Mouse (Mus musculus) forebrain, embryonic 15.5 days (tissue): ENCODE data around the gene Gm21828. TPM values are rescaled to one million over a fixed set of nuclear protein-coding genes. Genes with fewer than 3 reads are reported as not detected.
"Not testable (repeated sequence)": the region's sequence is repeated elsewhere in the genome, so short reads cannot be mapped to it uniquely, and the experiment has no call there.

Experiments used
- ATAC-seq: fragments of 200-750 bp; cut with Nextera tagmentation; replicated peaks from 2 replicates; pipeline ENCODE4 v1.8.0; 2017; ENCODE audit warnings: mild to moderate bottlenecking, moderate TSS enrichment, moderate library complexity
- H3K27ac ChIP-seq: fragments of 300-500 bp; sonication (generic); replicated peaks from 2 replicates; pipeline ENCODE4 v1.5.1; 2015; ENCODE audit warnings: mild to moderate bottlenecking, inconsistent platforms
- H3K27me3 ChIP-seq: fragments of 300-500 bp; sonication (generic); 2 replicates; pipeline ENCODE4 v1.6.1; 2015; ENCODE audit warnings: inconsistent platforms
- H3K36me3 ChIP-seq: fragments of 300-500 bp; sonication (generic); 2 replicates; pipeline ENCODE4 v1.6.1; 2015; ENCODE audit warnings: mild to moderate bottlenecking, inconsistent platforms
- H3K4me1 ChIP-seq: fragments of 300-500 bp; sonication (generic); 2 replicates; pipeline ENCODE4 v1.6.1; 2015; ENCODE audit warnings: inconsistent platforms
- H3K4me2 ChIP-seq: fragments of 300-500 bp; sonication (generic); replicated peaks from 2 replicates; pipeline ENCODE4 v1.6.1; 2015; ENCODE audit warnings: mild to moderate bottlenecking, inconsistent platforms
- H3K4me3 ChIP-seq: fragments of 300-500 bp; sonication (generic); 2 replicates; pipeline ENCODE4 v1.5.1; 2015; ENCODE audit warnings: mild to moderate bottlenecking, inconsistent platforms
- H3K9ac ChIP-seq: fragments of 300-500 bp; sonication (generic); replicated peaks from 2 replicates; pipeline ENCODE4 v1.6.1; 2015; ENCODE audit warnings: mild to moderate bottlenecking, inconsistent platforms
- H3K9me3 ChIP-seq: fragments of 300-500 bp; sonication (generic); 2 replicates; pipeline ENCODE4 v1.6.1; 2016; ENCODE audit warnings: inconsistent platforms
- WGBS: fragments of 180-500 bp; shearing (Covaris S2); methylation state at CpG from one replicate; pipeline ENCODE4 v1.1.7; 2015; ENCODE audit warnings: mixed read lengths; 5-methylcytosine and 5-hydroxymethylcytosine counted together
- polyA plus RNA-seq: library from polyadenylated mRNA; unstranded; fragments of >200 nt; fragmentation: Nextera tagmentation; extraction: Ambion mirVana; gene quantifications from 2 replicates; pipeline ENCODE4 v1.2.1, GENCODE M21; 2015

Gm21828 gene
- not detected in 2 replicates for polyA plus RNA-seq

DNA sequence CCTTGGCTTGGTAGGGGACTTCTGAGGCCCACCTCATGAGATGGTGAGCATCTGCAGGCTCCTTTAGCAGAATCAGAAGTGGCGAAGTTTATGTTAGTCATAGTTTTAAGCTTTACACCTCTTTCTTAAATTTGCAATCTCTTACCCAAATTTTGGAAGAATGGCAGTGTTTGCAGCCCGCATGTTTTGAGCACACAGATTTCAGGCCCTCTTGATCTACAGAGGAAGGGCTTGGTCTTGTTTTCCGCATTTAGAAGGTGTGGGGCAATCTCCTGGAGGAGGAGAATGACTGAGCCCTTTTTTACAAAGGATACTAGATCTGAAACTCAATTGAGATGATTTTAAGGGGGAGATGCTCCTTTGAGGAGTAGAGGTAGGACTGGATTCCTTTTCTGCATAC is at the start of gene Gm21828:
Gene Gm21828 (minus strand): TSS at position 101 of the 400 bp plus-strand sequence.
- not testable (repeated sequence) for H3K4me3 ChIP-seq, H3K4me2 ChIP-seq, H3K4me1 ChIP-seq, ATAC-seq, H3K27me3 ChIP-seq, H3K27ac ChIP-seq, H3K9ac ChIP-seq, H3K36me3 ChIP-seq, H3K9me3 ChIP-seq
- no CpG with 5 or more reads among the region's 3 CpGs for WGBS

DNA sequence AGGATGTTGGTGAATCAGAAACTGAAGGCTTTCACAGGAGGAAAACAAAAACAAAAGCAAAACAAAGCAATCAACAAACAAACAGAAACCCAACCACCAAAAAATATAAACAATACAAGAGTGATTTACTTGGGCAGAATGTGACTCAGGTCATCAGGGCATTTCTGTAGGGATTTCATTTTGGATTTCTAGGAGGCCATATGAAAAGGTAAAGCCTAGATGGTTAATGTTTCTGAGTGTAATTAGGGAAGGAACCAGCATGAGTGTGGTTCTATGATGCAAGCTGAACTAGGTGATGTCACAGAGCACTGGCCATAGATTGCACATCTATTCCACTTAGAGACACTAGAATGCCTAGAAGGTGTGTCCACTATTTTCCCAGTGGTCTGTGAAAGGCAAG is 28.4 kb upstream of the Gm21828 start, which contains the start of the genes Gm21440 and Gm21454:
Gene Gm21440 (plus strand): TSS at position 301 of the 400 bp plus-strand sequence.
Gene Gm21454 (plus strand): TSS at position 352 of the 400 bp plus-strand sequence.
- not testable (repeated sequence) for H3K4me1 ChIP-seq, H3K9ac ChIP-seq, H3K27ac ChIP-seq, H3K4me2 ChIP-seq, H3K9me3 ChIP-seq, ATAC-seq, H3K36me3 ChIP-seq, H3K27me3 ChIP-seq, H3K4me3 ChIP-seq

Other genes starting within 250 kb of the Gm21828 start
- gene Gm20807, start 181.0 kb downstream of the Gm21828 start, polyA plus RNA-seq: not detected in 2 replicates
- gene Gm21891, start 90.4 kb downstream of the Gm21828 start, polyA plus RNA-seq: not detected in 2 replicates
- not detected in 2 replicates for gene Gm21425, start 62.0 kb downstream of the Gm21828 start, polyA plus RNA-seq
- gene Gm21440, start 28.5 kb upstream of the Gm21828 start, polyA plus RNA-seq: not detected in 2 replicates
- not detected in 2 replicates for gene Gm21454, start 28.5 kb upstream of the Gm21828 start, polyA plus RNA-seq
- gene Gm21725, start 125.1 kb upstream of the Gm21828 start, polyA plus RNA-seq: not detected in 2 replicates
- not detected in 2 replicates for gene Gm21866, start 241.7 kb upstream of the Gm21828 start, polyA plus RNA-seq